Mouse (Mus musculus): ENCODE data around the gene Gtf3c5. TPM values are rescaled to one million over a fixed set of nuclear protein-coding genes. Genes with fewer than 3 reads are reported as not detected.
A peak's percentile ranks its signal among the peaks of the same experiment; 100 is the strongest.

The Gtf3c5 gene
- polyA plus RNA-seq, 1 experiment from 2014 or later: 31.0 TPM

DNA sequence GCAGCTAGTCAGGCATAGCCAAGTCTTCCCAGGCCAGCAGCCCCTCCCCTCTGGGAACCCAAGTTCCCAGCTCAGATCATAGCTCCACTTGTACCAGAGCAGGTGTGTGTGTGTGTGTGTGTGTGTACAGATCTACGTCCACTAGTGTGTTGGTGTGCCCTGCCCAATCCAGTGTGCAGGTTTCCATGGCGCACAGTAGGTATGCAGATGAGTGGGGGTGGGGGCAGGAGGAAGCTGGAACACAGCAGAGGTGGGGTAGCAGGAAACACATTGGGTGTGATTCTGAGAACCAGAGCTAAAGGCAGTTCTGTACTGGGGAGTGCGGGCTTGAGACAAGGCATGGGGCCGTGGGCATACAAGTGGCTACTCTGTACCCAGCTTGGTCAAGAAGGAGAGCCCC is 19.2 kb downstream of the Gtf3c5 start:
- Histone ChIP-seq H3K4me1 (ENCODE audit: control insufficient read depth, insufficient read depth, low read length) (no peaks in the 10 kb centered on the region), H3K27ac (replicated peaks; ENCODE audit: low read depth, low read length) (no peak overlapping the region), H3K4me3 (replicated peaks; ENCODE audit: low read depth, low read length) (no peak overlapping the region), H3K27me3 (ENCODE audit: control insufficient read depth, insufficient read depth, low read length) (no peaks in the 10 kb centered on the region), H3K4me2 (ENCODE audit: low read length) (no peak overlapping the region), H3K9ac (replicated peaks; ENCODE audit: low read length) (no peak overlapping the region), H3K36me3 (ENCODE audit: control insufficient read depth, insufficient read depth, low read length) (peaks cover 45% of the 10 kb centered on the region), H3K9me3 (ENCODE audit: control insufficient read depth, low read length) (no peaks in the 10 kb centered on the region)
- ATAC-seq (ENCODE audit: low FRiP score, low TSS enrichment): no peak
- 94% methylated on average over 4 of the region's 4 CpGs for WGBS
- DNase-seq: no peak

GRCm38 (mm10) chr2:28563830-28564229 is 19.7 kb downstream of the Gtf3c5 start:
- Histone ChIP-seq H3K36me3 (ENCODE audit: control insufficient read depth, insufficient read depth, low read length) (peaks cover 40% of the 10 kb centered on the region), H3K9me3 (ENCODE audit: control insufficient read depth, low read length) (no peaks in the 10 kb centered on the region), H3K4me2 (ENCODE audit: low read length) (no peak overlapping the region), H3K27ac (replicated peaks; ENCODE audit: low read depth, low read length) (no peak overlapping the region), H3K27me3 (ENCODE audit: control insufficient read depth, insufficient read depth, low read length) (no peaks in the 10 kb centered on the region), H3K4me1 (ENCODE audit: control insufficient read depth, insufficient read depth, low read length) (no peaks in the 10 kb centered on the region), H3K4me3 (replicated peaks; ENCODE audit: low read depth, low read length) (no peak overlapping the region), H3K9ac (replicated peaks; ENCODE audit: low read length) (no peak overlapping the region)
- ATAC-seq (ENCODE audit: low FRiP score, low TSS enrichment) (no peak), DNase-seq (no peak)

DNA sequence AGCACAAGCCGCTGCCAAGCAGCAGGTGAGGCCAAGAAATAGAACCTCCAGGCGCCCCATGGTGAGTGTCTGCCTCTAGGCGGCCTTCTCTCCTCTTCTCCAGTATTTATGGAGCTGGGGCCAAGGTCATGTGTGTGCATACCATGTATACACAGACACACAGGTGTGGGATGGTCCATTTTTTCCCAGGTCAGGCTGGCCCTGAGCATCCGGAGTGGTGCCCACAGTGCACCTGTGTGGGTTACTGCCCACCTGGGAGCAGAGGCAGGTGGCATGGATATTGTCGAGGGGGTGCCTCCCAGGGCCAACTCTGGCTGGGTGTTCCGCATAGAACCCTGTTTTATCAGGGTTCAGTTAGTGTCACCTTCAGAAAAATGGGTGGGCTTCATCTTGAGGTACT is 20.2 kb downstream of the Gtf3c5 start, which contains the start of gene Cel:
Cel (minus strand) TSS at position 101 of the 400 bp plus-strand sequence.
- no peak within 1 kb of the TSS for H3K4me3 ChIP-seq (replicated peaks; ENCODE audit: low read depth, low read length)
- H3K36me3 ChIP-seq (ENCODE audit: control insufficient read depth, insufficient read depth, low read length): peaks cover 35% of the 10 kb centered on the region
- H3K27ac ChIP-seq (replicated peaks; ENCODE audit: low read depth, low read length): no peak within 1 kb of the TSS
- no peaks in the 10 kb centered on the region for H3K27me3 ChIP-seq (ENCODE audit: control insufficient read depth, insufficient read depth, low read length)
- no peaks in the 10 kb centered on the region for H3K4me1 ChIP-seq (ENCODE audit: control insufficient read depth, insufficient read depth, low read length)
- no peaks in the 10 kb centered on the region for H3K9me3 ChIP-seq (ENCODE audit: control insufficient read depth, low read length)
- H3K9ac ChIP-seq (replicated peaks; ENCODE audit: low read length): no peak within 1 kb of the TSS
- no peak within 1 kb of the TSS for H3K4me2 ChIP-seq (ENCODE audit: low read length)
- 72% methylated on average over 6 of the region's 6 CpGs for WGBS
- ATAC-seq (ENCODE audit: low FRiP score, low TSS enrichment) (no peak), DNase-seq (no peak)

GRCm38 (mm10) chr2:28557452-28557851 is 26.1 kb downstream of the Gtf3c5 start:
- H3K27ac ChIP-seq (replicated peaks; ENCODE audit: low read depth, low read length): no peak overlapping the region
- ATAC-seq (ENCODE audit: low FRiP score, low TSS enrichment) (no peak), DNase-seq (no peak)
- no peaks in the 10 kb centered on the region for H3K4me1 ChIP-seq (ENCODE audit: control insufficient read depth, insufficient read depth, low read length)
- no peaks in the 10 kb centered on the region for H3K9me3 ChIP-seq (ENCODE audit: control insufficient read depth, low read length)
- no peak overlapping the region for H3K4me3 ChIP-seq (replicated peaks; ENCODE audit: low read depth, low read length)
- H3K4me2 ChIP-seq (ENCODE audit: low read length): no peak overlapping the region
- no peak overlapping the region for H3K9ac ChIP-seq (replicated peaks; ENCODE audit: low read length)
- peaks cover 27% of the 10 kb centered on the region for H3K36me3 ChIP-seq (ENCODE audit: control insufficient read depth, insufficient read depth, low read length)
- H3K27me3 ChIP-seq (ENCODE audit: control insufficient read depth, insufficient read depth, low read length): no peaks in the 10 kb centered on the region
- 86% methylated on average over 5 of the region's 5 CpGs for WGBS

GRCm38 (mm10) chr2:28552301-28552700 is 31.2 kb downstream of the Gtf3c5 start:
- Histone ChIP-seq H3K4me3 (replicated peaks; ENCODE audit: low read depth, low read length) (no peak overlapping the region), H3K9me3 (ENCODE audit: control insufficient read depth, low read length) (no peaks in the 10 kb centered on the region), H3K36me3 (ENCODE audit: control insufficient read depth, insufficient read depth, low read length) (peaks cover 77% of the 10 kb centered on the region), H3K4me1 (ENCODE audit: control insufficient read depth, insufficient read depth, low read length) (no peaks in the 10 kb centered on the region), H3K9ac (replicated peaks; ENCODE audit: low read length) (no peak overlapping the region), H3K27ac (replicated peaks; ENCODE audit: low read depth, low read length) (no peak overlapping the region), H3K4me2 (ENCODE audit: low read length) (no peak overlapping the region), H3K27me3 (ENCODE audit: control insufficient read depth, insufficient read depth, low read length) (no peaks in the 10 kb centered on the region)
- ATAC-seq (ENCODE audit: low FRiP score, low TSS enrichment): no peak
- WGBS: 96% methylated on average over 5 of the region's 5 CpGs
- DNase-seq: no peak

DNA sequence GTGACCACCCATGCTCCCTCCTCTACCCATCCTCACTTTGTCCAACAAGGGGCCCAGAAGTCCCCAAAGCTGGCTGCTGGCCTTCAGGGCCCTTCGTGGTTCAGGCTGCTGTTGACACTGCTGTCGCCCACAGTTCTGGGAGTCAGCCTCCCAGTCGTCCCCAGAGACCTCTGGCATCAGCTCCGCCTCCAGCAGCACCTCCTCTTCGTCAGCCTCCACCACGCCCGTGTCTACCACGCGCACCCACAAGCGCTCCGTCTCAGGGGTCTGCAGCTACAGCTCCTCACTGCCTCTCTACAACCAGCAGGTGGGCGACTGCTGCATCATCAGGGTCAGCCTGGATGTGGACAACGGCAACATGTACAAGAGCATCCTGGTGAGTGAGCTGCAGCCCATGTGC is 34.4 kb downstream of the Gtf3c5 start:
- H3K4me1 ChIP-seq (ENCODE audit: control insufficient read depth, insufficient read depth, low read length): no peaks in the 10 kb centered on the region
- no peak overlapping the region for H3K4me3 ChIP-seq (replicated peaks; ENCODE audit: low read depth, low read length)
- H3K36me3 ChIP-seq (ENCODE audit: control insufficient read depth, insufficient read depth, low read length): peaks cover 99% of the 10 kb centered on the region
- no peaks in the 10 kb centered on the region for H3K27me3 ChIP-seq (ENCODE audit: control insufficient read depth, insufficient read depth, low read length)
- no peak overlapping the region for H3K4me2 ChIP-seq (ENCODE audit: low read length)
- no peak overlapping the region for H3K27ac ChIP-seq (replicated peaks; ENCODE audit: low read depth, low read length)
- H3K9ac ChIP-seq (replicated peaks; ENCODE audit: low read length): no peak overlapping the region
- ATAC-seq (ENCODE audit: low FRiP score, low TSS enrichment) (no peak), DNase-seq (no peak)
- no peaks in the 10 kb centered on the region for H3K9me3 ChIP-seq (ENCODE audit: control insufficient read depth, low read length)
- 89% methylated on average over 13 of the region's 13 CpGs for WGBS

DNA sequence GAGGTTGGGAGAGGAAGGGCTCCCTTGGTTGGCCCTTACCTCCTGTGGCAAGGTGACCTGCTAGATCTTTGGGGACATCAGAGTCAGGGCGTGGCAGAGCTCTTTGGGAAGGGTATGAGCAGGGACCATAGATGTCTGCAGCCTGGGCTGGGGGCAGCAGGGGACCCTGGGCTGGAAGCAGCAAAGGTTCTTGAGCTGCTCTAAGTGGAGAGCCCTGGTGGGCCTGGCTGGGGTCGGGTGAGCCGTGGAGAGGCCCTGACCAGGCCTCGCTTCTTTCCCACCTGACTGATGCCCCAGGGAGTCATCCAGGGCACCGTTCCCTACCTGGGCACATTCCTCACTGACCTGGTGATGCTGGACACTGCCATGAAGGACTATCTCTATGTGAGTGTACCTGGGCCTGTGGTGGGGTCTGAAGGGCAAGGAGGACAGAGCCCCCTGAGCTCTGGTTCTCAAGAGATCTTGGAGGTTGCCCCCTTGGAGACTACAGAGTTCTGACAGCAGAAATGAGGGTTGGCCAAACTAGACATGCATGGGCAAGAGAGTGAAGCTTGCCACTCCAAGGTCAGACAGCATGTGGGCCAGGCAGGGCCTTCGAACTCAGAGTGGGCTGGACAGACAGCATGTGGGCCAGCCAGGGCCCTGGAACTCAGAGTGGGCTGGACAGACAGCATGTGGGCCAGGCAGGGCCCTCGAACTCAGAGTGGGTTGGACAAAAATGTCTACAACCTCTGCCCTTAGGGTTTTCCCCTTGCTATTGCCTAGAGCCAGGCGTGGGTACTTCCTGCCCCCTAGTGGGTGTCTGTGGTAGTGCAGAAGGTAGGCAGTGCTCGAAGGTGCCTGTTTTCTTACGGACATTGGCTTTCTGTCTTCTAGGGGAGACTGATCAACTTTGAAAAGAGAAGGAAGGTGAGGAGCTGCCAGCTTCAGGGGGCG is 36.0 kb downstream of the Gtf3c5 start:
- ATAC-seq (ENCODE audit: low FRiP score, low TSS enrichment) (peak; percentile 58; the same call in 1 of the 2 replicates), DNase-seq (peak; percentile 88)
- Histone ChIP-seq H3K9ac (replicated peaks; ENCODE audit: low read length) (no peak overlapping the region), H3K36me3 (ENCODE audit: control insufficient read depth, insufficient read depth, low read length) (peaks cover 97% of the 10 kb centered on the region), H3K9me3 (ENCODE audit: control insufficient read depth, low read length) (no peaks in the 10 kb centered on the region), H3K4me3 (replicated peaks; ENCODE audit: low read depth, low read length) (no peak overlapping the region), H3K4me2 (ENCODE audit: low read length) (no peak overlapping the region), H3K27ac (replicated peaks; ENCODE audit: low read depth, low read length) (no peak overlapping the region), H3K4me1 (ENCODE audit: control insufficient read depth, insufficient read depth, low read length) (no peaks in the 10 kb centered on the region), H3K27me3 (ENCODE audit: control insufficient read depth, insufficient read depth, low read length) (no peaks in the 10 kb centered on the region)
- WGBS: 50% methylated on average over 11 of the region's 11 CpGs

DNA sequence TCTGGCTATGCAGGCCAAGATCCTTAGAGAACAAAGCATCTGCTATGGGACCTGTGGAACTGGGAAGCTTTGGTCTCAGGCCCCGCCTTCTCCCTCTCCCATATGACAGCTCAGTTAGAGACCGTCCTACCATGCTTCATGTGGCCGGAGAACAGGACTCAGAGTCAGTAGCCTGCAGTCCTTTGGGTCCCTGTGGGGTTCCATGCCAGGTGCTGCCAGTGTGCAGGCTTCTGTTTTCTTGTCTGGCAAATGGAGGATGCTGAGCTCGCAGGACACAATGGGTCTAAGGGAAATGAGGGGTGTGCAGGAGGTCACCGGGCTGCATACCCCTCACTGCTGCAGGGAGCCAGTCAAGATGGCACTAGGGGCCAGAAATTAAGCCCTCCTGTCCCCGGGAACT is 37.0 kb downstream of the Gtf3c5 start:
- Histone ChIP-seq H3K36me3 (ENCODE audit: control insufficient read depth, insufficient read depth, low read length) (peaks cover 97% of the 10 kb centered on the region), H3K27me3 (ENCODE audit: control insufficient read depth, insufficient read depth, low read length) (no peaks in the 10 kb centered on the region), H3K4me1 (ENCODE audit: control insufficient read depth, insufficient read depth, low read length) (no peaks in the 10 kb centered on the region), H3K27ac (replicated peaks; ENCODE audit: low read depth, low read length) (no peak overlapping the region), H3K9ac (replicated peaks; ENCODE audit: low read length) (no peak overlapping the region), H3K9me3 (ENCODE audit: control insufficient read depth, low read length) (no peaks in the 10 kb centered on the region), H3K4me2 (ENCODE audit: low read length) (no peak overlapping the region), H3K4me3 (replicated peaks; ENCODE audit: low read depth, low read length) (no peak overlapping the region)
- no peak for ATAC-seq (ENCODE audit: low FRiP score, low TSS enrichment)
- 75% methylated on average over 6 of the region's 6 CpGs for WGBS
- no peak for DNase-seq

DNA sequence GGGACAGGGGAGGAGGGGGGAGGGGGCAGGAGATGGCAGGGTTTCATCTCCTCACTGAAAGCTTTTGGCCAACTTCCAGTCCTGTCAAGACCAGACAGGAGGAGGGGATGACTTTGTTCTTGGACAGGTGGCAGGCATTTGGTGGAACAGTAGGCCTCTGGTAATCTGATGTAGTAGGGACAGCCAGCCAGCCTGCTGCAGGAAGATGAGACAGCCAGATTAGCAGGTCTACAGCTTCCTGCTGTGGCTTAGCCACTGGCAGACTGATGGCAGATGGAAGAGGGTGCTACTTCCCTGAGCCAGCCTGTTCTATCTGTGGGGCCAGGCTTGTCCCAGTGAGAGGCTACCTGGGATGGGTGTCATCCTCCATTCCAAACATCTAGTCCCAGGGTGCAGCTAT is 37.6 kb downstream of the Gtf3c5 start:
- no peaks in the 10 kb centered on the region for H3K4me1 ChIP-seq (ENCODE audit: control insufficient read depth, insufficient read depth, low read length)
- no peak for ATAC-seq (ENCODE audit: low FRiP score, low TSS enrichment)
- peaks cover 91% of the 10 kb centered on the region for H3K36me3 ChIP-seq (ENCODE audit: control insufficient read depth, insufficient read depth, low read length)
- no peak for DNase-seq
- no peaks in the 10 kb centered on the region for H3K9me3 ChIP-seq (ENCODE audit: control insufficient read depth, low read length)
- no peak overlapping the region for H3K27ac ChIP-seq (replicated peaks; ENCODE audit: low read depth, low read length)
- H3K4me3 ChIP-seq (replicated peaks; ENCODE audit: low read depth, low read length): no peak overlapping the region
- H3K4me2 ChIP-seq (ENCODE audit: low read length): no peak overlapping the region
- no peaks in the 10 kb centered on the region for H3K27me3 ChIP-seq (ENCODE audit: control insufficient read depth, insufficient read depth, low read length)
- no peak overlapping the region for H3K9ac ChIP-seq (replicated peaks; ENCODE audit: low read length)

Measured in midbrain, embryonic 14.5 days (tissue).